Mouse (Mus musculus) liver, postnatal 0 days (tissue): Measurements from ENCODE around the gene Pkd1. TPM values are rescaled to one million over a fixed set of nuclear protein-coding genes. Genes with fewer than 3 reads are reported as not detected.

Source experiments
- ATAC-seq: fragments of 200-750 bp; cut with Nextera tagmentation; 2 replicates; pipeline ENCODE4 v1.8.0; 2017; ENCODE audit warnings: mild to moderate bottlenecking, moderate library complexity
- DNase-seq: peaks from one replicate; pipeline ENCODE4 v3.0.0-alpha.2; 2016
- H3K27ac ChIP-seq: fragments of 300-500 bp; sonication (generic); 2 replicates; pipeline ENCODE4 v1.5.1; 2014; ENCODE audit warnings: antibody characterized with exemption, moderate library complexity, mild to moderate bottlenecking, low read depth
- H3K27me3 ChIP-seq: fragments of 300-500 bp; sonication (generic); 2 replicates; pipeline ENCODE4 v1.6.1; 2014; ENCODE audit warnings: low read length, control low read depth, mixed read lengths; ENCODE audit not compliant: insufficient read depth
- H3K36me3 ChIP-seq: fragments of 300-500 bp; sonication (generic); replicated peaks from 2 replicates; pipeline ENCODE4 v1.6.1; 2014; ENCODE audit warnings: mild to moderate bottlenecking, control low read depth, low read length, moderate library complexity, mixed read lengths; ENCODE audit not compliant: insufficient read depth
- H3K4me1 ChIP-seq: fragments of 300-500 bp; sonication (generic); 2 replicates; pipeline ENCODE4 v1.6.1; 2014; ENCODE audit warnings: antibody characterized with exemption, mild to moderate bottlenecking, control low read depth; ENCODE audit not compliant: insufficient read depth
- H3K4me2 ChIP-seq: fragments of 300-500 bp; sonication (generic); 2 replicates; pipeline ENCODE4 v1.6.1; 2014; ENCODE audit warnings: low read depth, mild to moderate bottlenecking, low read length, moderate library complexity, mixed read lengths
- H3K4me3 ChIP-seq: fragments of 300-500 bp; sonication (generic); 2 replicates; pipeline ENCODE4 v1.5.1; 2014; ENCODE audit warnings: low read depth, low read length
- H3K9ac ChIP-seq: fragments of 300-500 bp; sonication (generic); replicated peaks from 2 replicates; pipeline ENCODE4 v1.6.1; 2014; ENCODE audit warnings: mild to moderate bottlenecking, moderate library complexity
- H3K9me3 ChIP-seq: fragments of 300-500 bp; sonication (generic); 2 replicates; pipeline ENCODE4 v1.6.1; 2016; ENCODE audit warnings: mild to moderate bottlenecking, control low read depth, low read length, mixed read lengths
- CTCF ChIP-seq: sonication (generic); IDR thresholded peaks from 2 replicates; pipeline ENCODE4 v1.5.1; 2016; ENCODE audit warnings: antibody characterized with exemption, low read depth
- EP300 ChIP-seq: IDR thresholded peaks from 2 replicates; pipeline ENCODE4 v1.6.1; 2016; ENCODE audit warnings: antibody characterized with exemption, low read depth, mild to moderate bottlenecking
- WGBS: fragments of 180-500 bp; shearing (Covaris S2); extraction: QIAGEN DNeasy Blood & Tissue Kit; methylation state at CpG from one replicate; pipeline ENCODE4 v1.1.7; 2014; ENCODE audit not compliant: insufficient replicate concordance; 5-methylcytosine and 5-hydroxymethylcytosine counted together
- polyA plus RNA-seq: library from polyadenylated mRNA; unstranded; fragments of >200 nt; fragmentation: Nextera tagmentation; extraction: Ambion mirVana; gene quantifications from 2 replicates; pipeline ENCODE4 v1.2.1, GENCODE M21; 2015

The Pkd1 gene
- polyA plus RNA-seq, 1 experiment from 2014 or later, result 2.8 TPM

GRCm38 (mm10) chr17:24560301-24561028 is 10.8 kb downstream of the Pkd1 start:
- Histone ChIP-seq H3K36me3 (no peaks in the 10 kb centered on the region), H3K27me3 (no peaks in the 10 kb centered on the region), H3K9me3 (no peaks in the 10 kb centered on the region), H3K4me1 (peaks cover 3% of the 10 kb centered on the region; the same call in 1 of the 2 replicates), H3K4me3 (no peak overlapping the region), H3K9ac (no peak overlapping the region), H3K4me2 (no peak overlapping the region), H3K27ac (no peak overlapping the region)
- ATAC-seq (no peak), DNase-seq (no peak)
- TF ChIP-seq CTCF, result no peak
- no peak for TF ChIP-seq EP300
- 73% methylated on average over 5 of the region's 5 CpGs for WGBS

- Histone ChIP-seq H3K36me3 (no peaks in the 10 kb centered on the region), H3K4me3 (no peak overlapping the region), H3K4me1 (peaks cover 3% of the 10 kb centered on the region; the same call in 1 of the 2 replicates), H3K9ac (no peak overlapping the region), H3K4me2 (no peak overlapping the region), H3K27ac (no peak overlapping the region), H3K9me3 (no peaks in the 10 kb centered on the region), H3K27me3 (no peaks in the 10 kb centered on the region)
- DNase-seq (no peak), ATAC-seq (no peak)
- 84% methylated on average over 2 of the region's 2 CpGs for WGBS
- no peak for TF ChIP-seq CTCF
- no peak for TF ChIP-seq EP300
Observed at GRCm38 (mm10) chr17:24561592-24561991, 12.0 kb downstream of the Pkd1 start.

GRCm38 (mm10) chr17:24563638-24564037 is 14.0 kb downstream of the Pkd1 start:
- Histone ChIP-seq H3K9ac (no peak overlapping the region), H3K27ac (no peak overlapping the region), H3K4me1 (peaks cover 3% of the 10 kb centered on the region; the same call in 1 of the 2 replicates), H3K27me3 (no peaks in the 10 kb centered on the region), H3K4me3 (no peak overlapping the region), H3K36me3 (peaks cover 2% of the 10 kb centered on the region; the same call in 1 of the 2 replicates), H3K4me2 (no peak overlapping the region), H3K9me3 (no peaks in the 10 kb centered on the region)
- TF ChIP-seq CTCF (no peak), EP300 (no peak)
- 47% methylated on average over 5 of the region's 5 CpGs for WGBS
- ATAC-seq (no peak), DNase-seq (no peak)

DNA sequence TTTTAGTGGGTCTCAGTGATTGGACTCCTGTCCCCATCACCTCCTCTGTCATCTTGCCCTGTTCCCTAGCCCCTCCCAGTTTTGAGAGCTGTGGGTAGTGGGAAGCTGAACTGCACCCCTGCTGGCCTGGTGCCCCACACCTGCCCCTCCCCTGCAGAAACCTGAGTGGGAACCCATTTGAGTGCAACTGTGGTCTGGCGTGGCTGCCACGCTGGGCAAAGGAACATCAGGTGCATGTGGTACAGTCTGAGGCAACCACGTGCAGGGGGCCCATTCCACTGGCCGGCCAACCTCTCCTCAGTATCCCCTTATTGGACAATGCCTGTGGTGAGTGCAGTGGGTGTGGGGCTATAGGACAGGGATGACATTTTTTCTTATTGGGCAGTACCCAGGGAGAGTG is 14.8 kb downstream of the Pkd1 start:
- no peak overlapping the region for H3K4me3 ChIP-seq
- ATAC-seq, result no peak
- no peaks in the 10 kb centered on the region for H3K27me3 ChIP-seq
- DNase-seq, result no peak
- H3K9ac ChIP-seq, result no peak overlapping the region
- H3K36me3 ChIP-seq, result peaks cover 9% of the 10 kb centered on the region
- no peaks in the 10 kb centered on the region for H3K4me1 ChIP-seq
- no peak overlapping the region for H3K27ac ChIP-seq
- 79% methylated on average over 4 of the region's 4 CpGs for WGBS
- H3K9me3 ChIP-seq, result no peaks in the 10 kb centered on the region
- TF ChIP-seq CTCF, result no peak
- no peak for TF ChIP-seq EP300
- no peak overlapping the region for H3K4me2 ChIP-seq

DNA sequence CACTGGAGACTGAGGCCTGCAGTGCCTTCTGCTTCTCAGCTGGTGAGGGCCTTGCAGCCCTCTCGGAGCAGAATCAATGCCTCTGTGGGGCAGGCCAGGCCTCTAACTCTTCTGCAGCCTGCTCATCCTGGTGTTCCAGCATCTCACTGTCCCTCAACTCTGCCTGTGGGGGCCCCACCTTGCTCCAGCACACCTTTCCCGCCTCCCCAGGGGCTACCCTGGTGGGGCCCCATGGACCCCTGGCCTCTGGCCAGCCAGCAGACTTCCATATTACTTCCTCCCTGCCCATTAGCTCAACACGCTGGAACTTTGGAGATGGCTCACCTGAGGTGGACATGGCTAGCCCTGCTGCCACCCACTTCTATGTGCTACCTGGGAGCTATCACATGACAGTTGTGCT is 15.5 kb downstream of the Pkd1 start:
- 79% methylated on average over 3 of the region's 3 CpGs for WGBS
- TF ChIP-seq CTCF, result no peak
- TF ChIP-seq EP300, result no peak
- H3K9me3 ChIP-seq, result no peaks in the 10 kb centered on the region
- no peaks in the 10 kb centered on the region for H3K27me3 ChIP-seq
- H3K36me3 ChIP-seq, result peaks cover 9% of the 10 kb centered on the region
- no peak overlapping the region for H3K4me2 ChIP-seq
- DNase-seq, result no peak
- no peak overlapping the region for H3K4me3 ChIP-seq
- H3K27ac ChIP-seq, result no peak overlapping the region
- ATAC-seq, result no peak
- H3K9ac ChIP-seq, result no peak overlapping the region
- H3K4me1 ChIP-seq, result no peaks in the 10 kb centered on the region

DNA sequence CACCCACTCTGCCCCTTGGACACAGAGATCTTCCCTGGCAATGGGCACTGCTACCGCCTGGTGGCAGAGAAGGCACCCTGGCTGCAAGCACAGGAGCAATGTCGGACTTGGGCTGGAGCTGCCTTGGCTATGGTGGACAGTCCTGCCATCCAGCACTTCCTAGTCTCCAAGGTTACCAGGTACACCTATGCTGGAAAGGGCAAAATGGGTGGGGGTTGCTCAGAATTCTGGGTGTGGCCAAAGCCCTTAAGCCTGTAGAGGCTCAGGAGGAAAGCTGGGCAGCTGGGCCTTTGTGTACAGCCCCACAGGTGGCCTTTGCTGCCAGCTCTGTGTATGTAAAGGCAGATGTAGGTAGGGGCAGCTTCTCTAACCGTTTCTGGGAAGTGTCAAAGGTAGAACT is 16.2 kb downstream of the Pkd1 start:
- no peaks in the 10 kb centered on the region for H3K4me1 ChIP-seq
- H3K27me3 ChIP-seq, result no peaks in the 10 kb centered on the region
- no peak overlapping the region for H3K4me2 ChIP-seq
- 69% methylated on average over 3 of the region's 3 CpGs for WGBS
- DNase-seq, result no peak
- no peak for ATAC-seq
- no peak overlapping the region for H3K4me3 ChIP-seq
- TF ChIP-seq CTCF (no peak), EP300 (no peak)
- H3K9me3 ChIP-seq, result no peaks in the 10 kb centered on the region
- H3K27ac ChIP-seq, result no peak overlapping the region
- peaks cover 14% of the 10 kb centered on the region for H3K36me3 ChIP-seq
- no peak overlapping the region for H3K9ac ChIP-seq
